Mouse (Mus musculus) liver, embryonic 15.5 days (tissue): ENCODE measurements around the gene Map3k5. TPM values are rescaled to one million over a fixed set of nuclear protein-coding genes. Genes with fewer than 3 reads are reported as not detected.
A peak's percentile ranks its signal among the peaks of the same experiment; 100 is the strongest.

Experiments used
- ATAC-seq: fragments of 200-750 bp; cut with Nextera tagmentation; 2 replicates; pipeline ENCODE4 v1.8.0; 2017; ENCODE audit warnings: moderate number of reproducible peaks, mild to moderate bottlenecking, moderate library complexity; ENCODE audit not compliant: insufficient read depth
- H3K27ac ChIP-seq: fragments of 300-500 bp; sonication (generic); replicated peaks from 2 replicates; pipeline ENCODE4 v1.5.1; 2015; ENCODE audit warnings: mild to moderate bottlenecking, inconsistent platforms
- H3K27me3 ChIP-seq: fragments of 300-500 bp; sonication (generic); 2 replicates; pipeline ENCODE4 v1.6.1; 2015; ENCODE audit warnings: mild to moderate bottlenecking, inconsistent platforms
- H3K36me3 ChIP-seq: fragments of 300-500 bp; sonication (generic); replicated peaks from 2 replicates; pipeline ENCODE4 v1.6.1; 2015; ENCODE audit warnings: moderate library complexity, mild to moderate bottlenecking, inconsistent platforms
- H3K4me1 ChIP-seq: fragments of 300-500 bp; sonication (generic); replicated peaks from 2 replicates; pipeline ENCODE4 v1.6.1; 2015; ENCODE audit warnings: inconsistent platforms
- H3K4me2 ChIP-seq: fragments of 300-500 bp; sonication (generic); 2 replicates; pipeline ENCODE4 v1.6.1; 2015; ENCODE audit warnings: moderate library complexity, mild to moderate bottlenecking, inconsistent platforms
- H3K4me3 ChIP-seq: fragments of 300-500 bp; sonication (generic); replicated peaks from 2 replicates; pipeline ENCODE4 v1.5.1; 2015; ENCODE audit warnings: mild to moderate bottlenecking, inconsistent platforms
- H3K9ac ChIP-seq: fragments of 300-500 bp; sonication (generic); 2 replicates; pipeline ENCODE4 v1.6.1; 2015; ENCODE audit warnings: moderate library complexity, mild to moderate bottlenecking, inconsistent platforms
- H3K9me3 ChIP-seq: fragments of 300-500 bp; sonication (generic); replicated peaks from 2 replicates; pipeline ENCODE4 v1.6.1; 2016; ENCODE audit warnings: inconsistent platforms
- WGBS: fragments of 180-500 bp; shearing (Covaris S2); methylation state at CpG from one replicate; pipeline ENCODE4 v1.1.7; 2015; ENCODE audit warnings: mixed read lengths; ENCODE audit not compliant: insufficient replicate concordance; 5-methylcytosine and 5-hydroxymethylcytosine counted together
- polyA plus RNA-seq: library from polyadenylated mRNA; unstranded; fragments of >200 nt; fragmentation: Nextera tagmentation; extraction: Ambion mirVana; gene quantifications from 2 replicates; pipeline ENCODE4 v1.2.1, GENCODE M21; 2015

Gene Map3k5
- 0.79 and 0.85 TPM in 2 replicates for polyA plus RNA-seq

DNA sequence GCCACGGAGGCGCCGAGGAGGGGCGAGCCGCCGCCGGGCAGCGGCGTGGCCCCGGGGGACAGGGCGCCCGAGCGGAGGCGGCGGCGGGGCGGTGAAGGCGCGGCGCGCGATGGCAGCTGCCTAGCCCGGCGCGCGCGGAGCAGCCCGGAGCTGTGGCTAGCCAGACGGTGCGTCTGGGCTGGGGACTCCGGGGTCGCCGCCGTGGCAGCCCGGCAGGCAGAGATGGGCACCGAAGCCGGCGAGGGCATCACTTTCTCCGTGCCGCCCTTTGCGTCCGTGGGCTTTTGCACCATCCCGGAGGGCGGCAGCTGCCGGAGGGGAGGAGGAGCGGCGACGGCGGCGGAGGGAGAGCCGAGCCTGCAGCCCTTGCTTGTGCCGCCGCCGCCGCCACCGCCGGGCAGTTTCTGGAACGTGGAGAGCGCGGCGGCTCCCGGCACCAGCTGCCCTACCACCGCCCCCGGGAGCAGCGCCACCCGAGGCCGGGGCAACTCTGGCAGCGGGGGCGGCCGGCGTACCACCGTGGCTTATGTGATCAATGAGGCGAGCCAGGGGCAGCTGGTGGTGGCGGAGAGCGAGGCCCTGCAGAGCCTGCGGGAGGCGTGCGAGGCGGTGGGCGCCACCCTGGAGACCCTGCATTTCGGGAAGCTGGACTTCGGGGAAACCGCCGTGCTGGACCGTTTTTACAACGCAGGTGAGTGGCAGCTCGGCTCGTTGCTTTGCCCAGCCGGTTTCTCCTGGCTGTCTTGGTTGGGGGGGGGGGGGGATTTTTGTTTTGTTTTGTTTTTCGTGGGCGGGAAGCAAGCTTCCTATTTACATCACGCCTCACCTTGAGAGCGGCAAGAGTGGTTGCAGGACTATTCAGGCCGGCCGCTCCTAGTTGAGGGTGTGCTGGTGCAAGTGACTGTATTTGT, at the start of gene Map3k5:
Gene Map3k5, plus strand, starts transcription at position 89 of the 911 bp plus-strand sequence.
- under 1% methylated on average over 91 of the region's 95 CpGs for WGBS
- peak; percentile 7; the same call in 1 of the 2 replicates for ATAC-seq
- peak within 1 kb of the TSS; percentile 51 for H3K9ac ChIP-seq
- no peaks in the 10 kb centered on the region for H3K36me3 ChIP-seq
- peaks cover 50% of the 10 kb centered on the region for H3K27me3 ChIP-seq
- peak within 1 kb of the TSS; percentile 78 for H3K27ac ChIP-seq
- H3K4me3 ChIP-seq = peak within 1 kb of the TSS; percentile 65
- H3K4me1 ChIP-seq = peaks cover 19% of the 10 kb centered on the region
- peak within 1 kb of the TSS; percentile 77 for H3K4me2 ChIP-seq
- H3K9me3 ChIP-seq = no peaks in the 10 kb centered on the region

DNA sequence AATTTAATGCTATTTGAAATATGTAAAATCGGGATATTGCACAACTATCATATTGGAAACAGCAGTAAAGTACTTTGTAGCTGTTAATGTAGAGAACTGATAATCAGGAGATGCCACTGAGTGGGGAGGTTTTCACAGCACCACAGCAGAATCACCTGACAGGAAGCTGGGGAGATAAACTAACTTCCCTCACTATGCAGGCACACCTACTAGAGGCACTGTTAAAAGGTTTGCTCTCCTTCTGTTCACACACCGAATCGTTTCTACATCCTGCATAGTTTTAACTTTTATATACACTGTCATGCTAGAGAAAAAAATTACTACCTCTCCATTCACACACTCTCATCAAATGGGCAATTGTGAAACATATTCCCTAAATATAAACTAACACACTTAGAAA, 48.0 kb upstream of the Map3k5 start:
- ATAC-seq = no peak
- WGBS = 16% methylated on average over 3 of the region's 3 CpGs

DNA sequence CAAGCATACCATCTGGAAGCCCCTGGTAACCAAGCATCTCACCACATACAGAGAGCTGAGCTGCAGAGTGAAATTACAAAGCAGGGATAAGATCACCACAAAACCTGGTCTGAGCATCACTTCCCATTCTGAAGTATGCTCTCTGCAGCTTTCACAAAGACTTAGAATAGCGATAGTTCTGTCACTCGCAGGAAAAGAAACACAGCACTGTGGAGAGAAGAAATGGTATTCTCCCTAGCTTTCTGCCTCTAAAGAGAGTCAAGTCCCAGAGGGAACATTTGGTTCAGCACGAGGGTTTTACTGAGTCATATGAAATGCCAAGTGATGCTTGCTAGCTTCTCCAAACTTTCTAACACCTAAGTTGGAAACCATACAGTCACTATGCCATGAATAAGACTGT, 44.4 kb upstream of the Map3k5 start:
- Histone ChIP-seq H3K27me3 (no peaks in the 10 kb centered on the region), H3K4me3 (no peak overlapping the region), H3K4me2 (no peak overlapping the region), H3K9me3 (no peaks in the 10 kb centered on the region), H3K9ac (no peak overlapping the region), H3K36me3 (0 out of 2 replicates have a peak, but pooled peaks cover 4% of the 10 kb centered on the region), H3K27ac (no peak overlapping the region), H3K4me1 (peaks cover 5% of the 10 kb centered on the region; the same call in 1 of the 2 replicates)
- WGBS = 62% methylated on average over 3 of the region's 3 CpGs
- no peak for ATAC-seq

More for the DNA sequence above, 48.0 kb upstream of the Map3k5 start:
- H3K4me2 ChIP-seq = no peak overlapping the region
- H3K9me3 ChIP-seq = no peaks in the 10 kb centered on the region
- H3K36me3 ChIP-seq = 0 out of 2 replicates have a peak, but pooled peaks cover 7% of the 10 kb centered on the region
- H3K4me1 ChIP-seq = peaks cover 5% of the 10 kb centered on the region; the same call in 1 of the 2 replicates
- no peaks in the 10 kb centered on the region for H3K27me3 ChIP-seq
- H3K9ac ChIP-seq = no peak overlapping the region
- no peak overlapping the region for H3K4me3 ChIP-seq
- no peak overlapping the region for H3K27ac ChIP-seq

DNA sequence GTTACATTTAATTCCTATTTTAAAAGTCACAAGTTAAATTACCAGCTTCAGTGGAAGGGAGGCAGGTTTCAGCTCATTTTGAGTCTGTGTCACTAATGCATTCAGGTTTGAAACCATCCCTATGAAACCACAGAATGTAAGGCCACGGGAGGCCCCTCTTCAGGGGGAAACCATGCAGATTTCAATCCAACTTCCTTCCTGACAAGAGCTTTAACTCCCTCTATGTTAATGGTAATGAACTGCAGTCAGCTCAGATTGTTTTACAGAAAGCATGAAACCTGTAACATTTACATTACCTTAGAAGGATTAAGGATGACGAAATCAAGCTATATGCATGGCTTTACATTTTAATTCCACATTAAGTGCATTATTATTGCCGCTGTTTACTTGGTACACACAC, 42.6 kb upstream of the Map3k5 start:
- Histone ChIP-seq H3K4me1 (no peaks in the 10 kb centered on the region), H3K4me2 (no peak overlapping the region), H3K36me3 (0 out of 2 replicates have a peak, but pooled peaks cover 3% of the 10 kb centered on the region), H3K4me3 (no peak overlapping the region), H3K27me3 (no peaks in the 10 kb centered on the region), H3K27ac (no peak overlapping the region), H3K9ac (no peak overlapping the region), H3K9me3 (no peaks in the 10 kb centered on the region)
- 39% methylated on average over 3 of the region's 3 CpGs for WGBS
- ATAC-seq = no peak

DNA sequence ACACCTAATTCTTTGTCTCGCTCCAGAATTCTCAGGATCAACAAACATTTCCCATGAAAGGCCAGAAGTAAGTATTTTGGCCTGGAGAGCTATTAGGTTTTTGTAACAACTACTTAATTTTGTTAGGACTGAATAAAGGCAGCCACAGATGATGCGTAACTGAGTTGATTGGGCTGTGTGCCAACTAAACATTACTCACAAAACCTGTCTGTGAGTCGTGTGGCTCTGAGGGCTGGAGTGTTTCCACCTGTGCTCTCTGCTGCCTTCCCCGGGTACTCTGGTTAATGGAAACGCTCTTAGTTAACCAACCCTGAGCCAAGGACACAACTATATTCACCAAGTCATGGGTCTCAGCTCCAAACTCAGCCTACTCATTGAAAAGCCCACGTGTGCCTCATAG, 41.1 kb upstream of the Map3k5 start:
- Histone ChIP-seq H3K4me3 (no peak overlapping the region), H3K27me3 (no peaks in the 10 kb centered on the region), H3K36me3 (no peaks in the 10 kb centered on the region), H3K4me2 (no peak overlapping the region), H3K4me1 (no peaks in the 10 kb centered on the region), H3K9ac (no peak overlapping the region), H3K27ac (no peak overlapping the region), H3K9me3 (no peaks in the 10 kb centered on the region)
- WGBS = 73% methylated on average over 6 of the region's 6 CpGs
- ATAC-seq = no peak

DNA sequence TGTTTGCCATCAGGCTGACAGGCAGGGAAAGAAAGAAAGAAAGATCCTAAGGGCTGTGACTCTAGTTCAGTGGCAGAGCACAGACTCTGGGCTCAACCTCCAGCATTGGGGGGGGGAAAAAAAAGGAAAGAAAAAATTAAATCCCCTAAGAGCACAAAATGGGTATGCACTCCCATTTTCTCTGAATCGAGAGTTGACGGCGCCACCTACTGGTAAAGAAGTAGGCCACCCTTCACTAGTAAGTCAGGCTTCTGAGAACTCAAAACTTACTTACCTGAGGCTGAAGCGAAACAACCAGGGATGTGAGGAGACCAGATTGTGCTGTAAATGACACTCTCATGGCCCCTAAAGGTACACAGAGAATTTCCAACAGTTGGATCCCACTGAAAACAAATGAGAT, 40.3 kb upstream of the Map3k5 start:
- H3K4me3 ChIP-seq = no peak overlapping the region
- H3K4me1 ChIP-seq = no peaks in the 10 kb centered on the region
- 9% methylated on average over 4 of the region's 4 CpGs for WGBS
- no peaks in the 10 kb centered on the region for H3K9me3 ChIP-seq
- ATAC-seq = no peak
- no peak overlapping the region for H3K27ac ChIP-seq
- no peaks in the 10 kb centered on the region for H3K27me3 ChIP-seq
- no peak overlapping the region for H3K9ac ChIP-seq
- no peaks in the 10 kb centered on the region for H3K36me3 ChIP-seq
- no peak overlapping the region for H3K4me2 ChIP-seq

GRCm38 (mm10) chr10:19900191-19900590, 34.1 kb upstream of the Map3k5 start:
- no peak overlapping the region for H3K9ac ChIP-seq
- no peaks in the 10 kb centered on the region for H3K4me1 ChIP-seq
- H3K4me2 ChIP-seq = no peak overlapping the region
- H3K36me3 ChIP-seq = 0 out of 2 replicates have a peak, but pooled peaks cover 3% of the 10 kb centered on the region
- no peak overlapping the region for H3K4me3 ChIP-seq
- H3K27ac ChIP-seq = no peak overlapping the region
- H3K9me3 ChIP-seq = no peaks in the 10 kb centered on the region
- ATAC-seq = no peak
- H3K27me3 ChIP-seq = no peaks in the 10 kb centered on the region
- 60% methylated on average over 2 of the region's 2 CpGs for WGBS

GRCm38 (mm10) chr10:19901992-19902391, 32.3 kb upstream of the Map3k5 start:
- Histone ChIP-seq H3K36me3 (0 out of 2 replicates have a peak, but pooled peaks cover 3% of the 10 kb centered on the region), H3K4me3 (no peak overlapping the region), H3K27ac (no peak overlapping the region), H3K4me1 (peaks cover 6% of the 10 kb centered on the region; the same call in 1 of the 2 replicates), H3K9me3 (no peaks in the 10 kb centered on the region), H3K27me3 (no peaks in the 10 kb centered on the region), H3K4me2 (no peak overlapping the region), H3K9ac (no peak overlapping the region)
- WGBS = 59% methylated on average over 7 of the region's 7 CpGs
- ATAC-seq = no peak; the same call in 1 of the 2 replicates

DNA sequence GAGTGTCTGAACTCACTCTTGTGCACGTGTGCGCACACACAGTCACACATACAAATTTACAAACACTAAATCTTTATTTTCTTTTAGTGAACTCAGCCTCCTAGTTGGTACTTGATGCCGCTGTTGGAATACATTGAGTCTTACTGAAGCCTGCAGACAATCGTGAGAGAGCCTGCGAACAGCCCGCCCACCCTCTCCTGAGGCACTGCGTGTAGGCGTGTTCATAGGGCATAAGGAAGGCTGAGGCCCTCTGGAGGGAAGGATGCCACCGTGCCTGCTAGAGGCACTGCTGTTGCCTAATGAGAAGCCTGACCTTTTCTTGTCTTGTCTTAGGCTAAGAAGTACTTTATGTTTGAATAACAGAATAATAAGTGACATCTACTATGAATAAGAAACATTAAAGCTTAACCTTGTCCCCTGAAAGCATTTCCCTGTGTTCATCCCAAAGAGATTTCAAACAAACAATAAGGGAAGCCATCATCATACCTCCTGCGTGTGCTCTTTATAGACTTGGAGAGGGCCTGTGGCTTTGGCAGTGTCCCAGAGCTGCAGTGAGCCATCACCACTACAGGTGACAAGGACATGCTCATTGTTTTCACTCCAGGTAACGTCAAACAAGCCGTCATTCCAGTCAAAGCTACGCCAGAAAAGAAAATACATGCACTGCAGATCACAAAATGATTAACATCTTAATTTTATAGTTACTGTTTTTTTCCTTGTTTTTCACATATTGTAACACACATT, 30.0 kb upstream of the Map3k5 start:
- no peak overlapping the region for H3K9ac ChIP-seq
- H3K27me3 ChIP-seq = no peaks in the 10 kb centered on the region
- H3K4me3 ChIP-seq = no peak overlapping the region
- H3K4me2 ChIP-seq = no peak overlapping the region
- 0 out of 2 replicates have a peak, but pooled peaks cover 3% of the 10 kb centered on the region for H3K36me3 ChIP-seq
- no peak overlapping the region for H3K27ac ChIP-seq
- ATAC-seq = no peak
- WGBS = 74% methylated on average over 13 of the region's 13 CpGs
- H3K4me1 ChIP-seq = peaks cover 9% of the 10 kb centered on the region; the same call in 1 of the 2 replicates
- no peaks in the 10 kb centered on the region for H3K9me3 ChIP-seq

DNA sequence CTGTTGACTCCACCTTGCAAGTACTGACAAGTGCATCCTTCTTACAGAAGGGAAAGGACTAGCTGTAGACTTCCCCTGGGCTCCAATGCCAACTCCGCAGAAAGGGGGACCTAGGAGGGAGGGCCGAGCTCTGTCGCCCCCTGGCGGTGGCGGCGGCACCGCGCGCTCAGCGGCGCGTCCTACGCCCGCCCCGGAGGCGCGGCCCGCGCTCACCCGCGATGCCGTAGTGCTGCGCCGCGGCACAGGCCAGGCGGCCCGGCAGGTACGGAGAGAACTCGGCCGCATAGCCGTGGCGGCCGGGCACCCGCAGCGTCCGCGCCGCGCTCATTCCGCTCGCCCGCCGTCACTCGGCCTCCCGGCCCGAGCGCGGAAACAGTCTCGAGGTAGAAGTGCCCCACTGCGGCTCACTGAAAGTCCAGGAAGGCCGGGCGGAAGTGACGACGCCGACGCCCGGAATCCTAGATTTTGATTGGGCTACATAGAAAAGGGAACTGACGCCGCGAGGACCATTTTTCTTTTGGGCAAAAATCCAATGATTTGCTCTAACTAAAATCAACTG, 26.9 kb upstream of the Map3k5 start, which contains the start of gene Pex7:
Gene Pex7, minus strand, starts transcription at position 444 of the 559 bp plus-strand sequence.
- Histone ChIP-seq H3K27ac (peak within 1 kb of the TSS; percentile 88), H3K4me1 (peaks cover 9% of the 10 kb centered on the region; the same call in 1 of the 2 replicates), H3K36me3 (no peaks in the 10 kb centered on the region), H3K27me3 (no peaks in the 10 kb centered on the region), H3K9ac (peak within 1 kb of the TSS; percentile 86), H3K9me3 (no peaks in the 10 kb centered on the region), H3K4me3 (peak within 1 kb of the TSS; percentile 85), H3K4me2 (peak within 1 kb of the TSS; percentile 62)
- ATAC-seq = peak; percentile 97
- WGBS = under 1% methylated on average over 60 of the region's 60 CpGs
